Mouse (Mus musculus) frontal cortex, adult 2 months (tissue): Measurements from ENCODE around the gene Itln1. TPM values are rescaled to one million over a fixed set of nuclear protein-coding genes. Genes with fewer than 3 reads are reported as not detected.
A peak's percentile ranks its signal among the peaks of the same experiment; 100 is the strongest.
"Not testable (repeated sequence)": the region's sequence is repeated elsewhere in the genome, so short reads cannot be mapped to it uniquely, and the experiment has no call there.

ENCODE experiments used
- DNase-seq, 2 experiments: peaks; one replicate each; pipeline ENCODE4 v3.0.0; 2022; ENCODE audit warnings: low spot score in 1 of 2; ENCODE audit errors: extremely low spot score in 1 of 2
- polyA plus RNA-seq: library from polyadenylated mRNA; depleted of rRNA; stranded (reverse); fragments of >200 nt; gene quantifications from 2 replicates; pipeline ENCODE4 v1.2.3, GENCODE M21; 2012

Gene Itln1
- polyA plus RNA-seq, 1 experiment = not detected

DNA sequence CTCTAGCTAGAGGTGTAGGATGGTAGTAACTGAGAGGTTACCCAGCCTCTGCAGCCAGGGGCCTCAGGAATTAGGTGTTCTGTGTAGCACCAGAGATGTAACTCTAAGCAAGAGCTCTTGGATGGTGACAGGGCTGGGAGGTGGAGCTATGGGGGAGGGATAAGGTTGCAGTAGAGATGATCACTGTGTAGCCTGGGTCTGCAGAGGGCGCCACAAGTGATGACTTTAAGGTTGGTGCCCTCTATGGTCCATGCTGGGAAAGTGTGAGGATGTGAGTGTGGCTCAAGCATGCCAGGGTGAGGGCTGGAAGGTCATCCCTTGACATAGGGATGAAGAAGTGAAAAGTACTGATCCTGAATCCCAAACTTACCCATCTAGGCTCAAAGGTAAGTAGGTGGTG, 20.1 kb downstream of the Itln1 start:
- DNase-seq = no peak

DNA sequence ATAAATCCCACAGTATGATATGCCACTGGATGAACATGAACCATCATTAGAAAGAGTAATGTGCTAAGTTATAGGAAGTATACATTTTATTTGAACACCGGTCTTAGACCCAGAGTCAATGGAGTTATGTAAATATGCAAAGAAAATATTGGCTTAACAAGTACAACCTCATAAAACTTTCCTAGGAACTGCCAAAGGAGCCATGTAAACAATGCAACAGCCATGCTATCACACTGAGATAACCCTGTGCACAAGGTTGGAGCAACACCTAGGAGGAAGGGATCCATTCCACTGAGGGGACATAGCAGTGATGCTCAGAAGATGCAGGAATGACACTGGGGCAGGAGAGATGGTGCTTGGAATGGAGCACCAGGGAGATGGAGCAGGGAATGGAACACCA, 21.3 kb downstream of the Itln1 start:
- no peak for DNase-seq

DNA sequence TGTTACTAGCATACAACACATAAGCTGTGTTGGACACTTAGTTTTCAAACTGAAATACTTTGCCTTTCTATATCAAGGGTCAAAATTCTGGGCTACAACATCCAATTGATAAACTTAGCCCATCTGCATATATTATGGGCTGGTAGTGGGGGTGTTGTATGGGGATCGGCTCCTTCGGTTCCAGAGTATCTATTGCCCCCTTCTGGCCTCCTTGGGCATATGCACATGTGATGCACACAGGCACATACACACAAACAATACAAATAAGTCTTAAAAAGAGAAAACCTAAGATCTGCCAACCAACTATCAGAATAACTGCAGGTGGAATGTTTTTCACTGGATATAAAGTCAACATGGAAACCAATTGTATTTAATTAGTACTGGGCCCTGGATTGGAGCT, 21.9 kb downstream of the Itln1 start:
- DNase-seq = no peak

DNA sequence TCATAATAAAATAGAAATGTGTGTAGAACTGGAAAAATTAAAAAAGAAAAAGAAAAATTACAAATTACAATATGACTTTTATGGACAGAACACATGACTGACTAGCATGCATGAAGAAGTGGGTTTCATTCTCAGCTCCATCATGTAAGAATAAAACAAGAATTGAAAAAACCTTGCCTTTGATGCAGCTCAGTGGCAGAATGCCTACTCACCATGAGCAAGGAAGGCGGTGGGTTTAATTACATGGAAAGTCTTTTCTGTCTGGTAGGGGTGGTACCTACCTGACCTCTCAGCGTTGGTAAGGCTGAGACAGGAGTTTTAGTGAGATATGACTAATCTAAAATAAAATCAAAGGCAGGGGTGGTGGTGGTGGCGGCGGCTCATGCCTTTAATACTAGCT, 30.5 kb downstream of the Itln1 start:
- DNase-seq = no peak

DNA sequence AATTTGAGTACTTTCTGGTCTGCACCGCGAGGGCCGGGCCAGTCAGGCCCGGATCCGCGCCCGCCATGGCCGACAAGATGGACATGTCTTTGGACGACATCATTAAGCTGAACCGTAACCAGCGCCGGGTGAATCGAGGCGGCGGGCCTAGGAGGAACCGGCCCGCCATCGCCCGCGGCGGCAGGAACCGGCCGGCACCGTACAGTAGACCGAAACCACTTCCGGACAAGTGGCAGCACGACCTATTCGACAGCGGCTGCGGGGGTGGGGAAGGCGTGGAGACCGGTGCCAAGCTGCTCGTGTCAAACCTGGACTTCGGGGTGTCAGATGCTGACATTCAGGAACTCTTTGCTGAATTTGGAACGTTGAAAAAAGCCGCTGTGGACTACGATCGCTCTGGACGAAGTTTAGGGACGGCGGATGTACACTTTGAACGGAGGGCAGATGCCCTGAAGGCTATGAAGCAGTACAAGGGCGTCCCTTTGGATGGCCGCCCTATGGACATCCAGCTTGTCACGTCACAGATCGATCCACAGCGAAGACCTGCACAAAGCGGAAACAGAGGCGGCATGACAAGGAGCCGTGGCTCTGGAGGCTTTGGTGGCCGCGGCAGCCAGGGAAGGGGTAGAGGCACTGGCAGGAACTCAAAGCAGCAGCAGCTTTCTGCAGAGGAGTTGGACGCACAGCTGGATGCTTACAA, 31.4 kb downstream of the Itln1 start:
- peak; percentile 11 to 50 for DNase-seq

DNA sequence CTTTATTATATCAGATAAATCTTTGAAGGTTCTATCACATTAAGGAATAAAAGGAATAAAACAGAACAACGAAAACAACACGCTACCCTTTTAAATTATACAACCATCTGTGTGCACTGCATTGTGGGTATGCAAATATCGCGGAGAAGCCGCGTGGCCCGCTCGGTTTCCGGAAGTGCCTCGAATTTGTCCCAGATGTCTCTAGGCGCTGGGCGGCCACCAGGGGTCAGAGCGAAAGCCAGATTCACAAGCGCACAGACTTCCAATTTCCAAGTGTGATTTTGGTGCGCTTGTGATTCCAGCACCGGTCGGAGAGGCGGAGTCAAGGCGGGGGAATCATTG, 31.9 kb downstream of the Itln1 start, which contains the start of gene Alyref2:
Gene Alyref2, plus strand, starts transcription at position 229 of the 342 bp plus-strand sequence.
- peak; percentile 88 to 95 for DNase-seq

DNA sequence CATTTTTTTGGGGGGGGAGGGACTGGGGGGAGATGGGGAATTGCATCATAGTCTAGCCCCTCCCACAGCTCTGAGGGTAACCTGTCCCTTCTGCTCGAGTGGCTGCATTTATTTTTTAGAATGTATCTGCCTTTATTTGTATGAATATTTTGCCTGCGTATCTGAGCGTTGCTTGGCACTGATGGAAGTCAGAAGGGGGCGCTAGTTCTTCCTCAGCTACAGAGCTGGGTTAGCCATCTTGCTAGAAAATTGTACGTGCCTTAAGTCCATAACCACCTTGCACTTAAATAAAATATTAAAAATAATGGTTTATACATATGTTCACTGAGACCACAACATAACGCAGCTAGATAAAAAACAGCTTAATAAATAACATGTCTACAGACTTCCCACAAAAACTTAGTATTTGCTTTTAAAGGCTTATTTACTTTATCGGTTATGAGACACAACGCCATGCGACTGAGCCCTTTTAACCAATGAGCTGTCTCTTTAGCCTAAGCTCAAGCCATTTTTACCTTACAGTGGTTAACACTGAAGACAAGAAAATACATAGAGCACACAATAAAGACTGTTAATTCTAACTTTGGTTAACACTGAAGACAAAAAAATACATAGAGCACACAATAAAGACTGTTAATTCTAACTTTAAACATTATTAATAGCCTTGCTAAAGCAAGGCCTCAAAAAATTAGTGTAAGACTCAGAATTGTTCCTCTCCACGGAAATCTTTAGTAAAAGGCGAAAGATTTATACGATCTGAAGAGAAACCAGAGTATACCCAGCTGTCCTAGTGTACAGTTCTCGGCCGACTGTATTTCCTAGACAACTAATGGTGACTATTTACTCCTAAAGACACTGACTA, 32.5 kb downstream of the Itln1 start:
- DNase-seq = peak in 1 of 2 experiments; percentile 48

DNA sequence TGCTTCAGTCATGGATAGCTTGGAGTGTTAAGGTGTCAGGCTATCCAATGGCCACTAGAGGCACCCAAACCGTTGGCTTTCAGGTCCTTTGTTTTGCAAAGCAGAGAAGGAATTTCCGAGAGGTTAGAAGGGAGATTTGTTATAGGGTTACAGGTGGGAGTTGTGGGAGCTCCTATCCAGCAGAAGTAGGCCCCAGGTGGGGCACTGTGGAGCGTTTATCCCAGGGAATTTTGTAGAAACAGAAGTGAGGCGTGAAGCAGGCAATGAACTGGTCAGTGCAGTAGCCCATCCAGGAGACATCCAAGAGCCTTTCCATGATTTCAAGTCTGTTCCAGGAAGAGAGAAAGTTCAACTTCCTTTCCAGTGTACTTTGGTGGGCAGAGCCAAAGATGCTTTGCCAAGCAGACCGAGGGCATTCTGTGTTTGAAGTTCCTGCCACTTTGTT, 33.4 kb downstream of the Itln1 start:
- peak in 1 of 2 experiments; percentile 44 for DNase-seq

DNA sequence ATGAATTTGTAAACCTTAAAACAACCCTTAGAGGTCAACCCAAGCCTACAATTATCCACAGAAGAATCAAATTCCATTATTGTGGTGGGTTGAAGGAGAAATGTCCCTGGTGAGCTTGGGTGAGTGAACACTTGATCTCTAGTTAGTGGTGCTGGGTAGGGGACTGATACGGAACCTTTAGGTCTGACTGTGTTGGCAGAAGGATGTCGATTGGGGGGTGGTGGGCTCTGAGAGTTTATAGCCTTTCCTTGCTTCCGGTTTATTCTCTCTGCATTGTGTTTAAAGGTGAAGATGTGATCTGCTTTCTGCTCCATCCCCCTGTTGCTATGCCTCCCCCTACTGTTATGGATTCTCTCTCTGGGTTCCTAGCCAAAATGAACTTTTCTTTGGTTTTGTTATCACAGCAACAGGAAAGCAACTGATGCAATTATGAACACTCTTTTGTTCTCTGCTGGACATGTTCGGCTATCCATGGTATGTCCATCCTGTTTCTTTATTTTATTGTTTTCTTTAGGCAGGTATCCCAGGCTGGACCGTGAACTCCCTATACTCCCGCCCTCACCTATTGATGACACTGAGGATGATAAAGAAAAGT, 34.0 kb downstream of the Itln1 start:
- no peak for DNase-seq

DNA sequence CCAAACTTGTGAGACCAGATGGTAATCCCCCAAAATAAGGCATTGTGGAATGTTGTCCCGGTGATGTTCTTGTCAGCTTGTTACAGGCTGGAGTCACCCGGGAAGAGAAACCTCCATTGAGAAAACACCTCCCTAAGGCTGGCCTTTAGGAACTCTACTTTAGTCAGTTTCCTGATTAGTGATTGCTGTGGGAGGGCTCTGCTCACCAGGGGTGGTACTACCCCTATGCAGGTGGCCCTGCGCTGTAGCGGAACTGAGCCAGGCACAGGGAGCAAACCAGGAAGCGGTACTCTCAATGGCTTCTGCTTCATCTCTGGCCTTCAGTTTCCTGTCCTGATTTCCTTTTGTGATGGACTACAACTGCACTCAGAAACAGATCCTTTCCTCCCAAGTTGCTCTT, 35.2 kb downstream of the Itln1 start:
- no peak for DNase-seq

DNA sequence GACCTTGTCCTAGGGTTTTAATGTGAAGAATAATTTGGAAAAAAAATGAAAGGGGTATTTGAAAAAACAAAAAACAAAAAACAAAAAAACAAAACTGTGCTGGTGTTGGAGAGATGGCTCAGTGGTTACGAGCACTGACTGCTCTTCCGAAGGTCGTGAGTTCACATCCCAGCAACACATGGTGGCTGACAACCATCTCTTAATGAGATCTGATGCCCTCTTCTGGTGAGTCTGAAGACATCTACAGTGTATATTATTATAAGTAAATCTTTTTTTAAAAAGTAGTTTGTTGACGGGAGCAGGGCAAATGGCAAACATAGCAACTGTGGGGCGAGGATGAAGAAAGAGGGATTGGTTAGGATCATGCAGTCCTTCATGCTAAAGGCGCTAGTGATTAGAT, 39.7 kb downstream of the Itln1 start:
- no peak for DNase-seq

DNA sequence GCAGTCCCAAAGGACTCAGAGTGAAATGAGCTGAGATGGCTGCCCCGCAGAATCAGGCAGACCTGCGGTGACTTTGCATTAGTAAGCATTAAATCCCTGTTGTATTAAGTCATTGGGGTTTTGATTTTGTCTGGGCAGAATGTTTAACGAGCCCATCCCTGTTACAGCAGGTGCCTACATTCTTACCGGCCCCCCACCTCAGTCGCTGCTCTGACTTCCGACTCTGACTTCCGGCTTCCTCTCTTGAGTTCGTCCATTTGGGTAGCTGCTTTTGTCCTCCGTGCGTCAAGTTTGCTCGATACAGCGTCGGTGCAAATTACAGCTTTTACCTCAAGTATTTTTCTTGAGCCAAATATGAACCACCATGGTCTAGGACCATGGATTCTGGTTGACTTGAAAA, 40.9 kb downstream of the Itln1 start:
- no peak for DNase-seq

DNA sequence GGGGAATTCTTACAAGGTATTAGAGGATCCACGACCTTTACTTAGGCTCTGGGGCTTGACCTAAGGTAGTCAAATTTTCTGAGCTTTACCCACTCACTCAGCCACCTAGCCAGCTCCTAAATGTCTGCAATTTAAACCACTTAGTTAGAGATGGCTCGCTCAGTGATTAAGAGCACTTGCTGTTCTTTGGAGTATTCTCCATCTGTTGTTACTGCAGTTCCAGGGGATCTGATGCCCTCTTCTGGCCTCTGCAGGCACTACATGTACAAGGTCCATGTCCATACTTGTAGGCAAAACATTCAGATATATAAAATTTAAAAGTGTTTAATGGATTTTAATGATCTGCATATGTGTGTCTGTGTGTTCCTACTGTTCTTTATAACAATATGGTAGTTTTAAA, 56.1 kb downstream of the Itln1 start:
- DNase-seq = peak; percentile 31 to 86

DNA sequence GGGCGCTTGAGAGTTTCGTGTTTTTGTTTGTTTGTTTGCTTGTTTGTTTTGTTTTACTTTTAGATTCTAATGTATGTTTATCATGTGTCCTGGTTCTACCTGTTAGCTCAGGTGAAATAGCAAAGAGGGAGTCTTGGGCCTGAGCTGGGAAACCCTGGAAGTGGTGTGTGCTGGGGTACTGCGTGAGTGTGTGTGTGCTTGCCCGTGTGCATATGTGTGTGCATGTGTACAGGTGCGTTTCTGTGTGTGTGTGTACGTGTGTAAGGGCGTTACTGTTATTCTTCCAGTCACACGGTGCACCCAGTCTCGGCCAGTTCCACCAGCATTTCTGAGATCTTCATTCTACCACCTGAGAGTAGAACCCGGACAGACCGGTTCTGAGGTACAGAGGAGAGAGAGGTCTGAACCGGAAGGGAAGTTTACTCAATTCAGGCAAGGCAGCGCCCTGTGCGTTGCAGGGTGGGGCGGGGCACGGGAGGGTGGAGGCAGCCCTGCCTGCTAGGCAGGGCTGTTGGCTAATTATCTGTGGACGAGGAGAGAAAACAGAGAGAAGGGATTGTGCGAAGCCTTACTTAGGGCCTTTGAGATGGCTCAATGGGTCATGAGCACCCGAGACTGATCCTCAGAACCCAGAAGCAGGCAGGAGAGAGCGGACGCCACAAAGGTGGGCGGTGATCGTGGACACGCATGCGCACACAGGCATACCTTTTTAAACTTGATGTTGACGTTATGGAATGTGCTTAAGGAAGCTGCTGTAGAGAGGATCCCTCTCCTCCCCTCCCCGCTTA, 57.1 kb downstream of the Itln1 start:
- peak in 1 of 2 experiments; percentile 12 for DNase-seq

DNA sequence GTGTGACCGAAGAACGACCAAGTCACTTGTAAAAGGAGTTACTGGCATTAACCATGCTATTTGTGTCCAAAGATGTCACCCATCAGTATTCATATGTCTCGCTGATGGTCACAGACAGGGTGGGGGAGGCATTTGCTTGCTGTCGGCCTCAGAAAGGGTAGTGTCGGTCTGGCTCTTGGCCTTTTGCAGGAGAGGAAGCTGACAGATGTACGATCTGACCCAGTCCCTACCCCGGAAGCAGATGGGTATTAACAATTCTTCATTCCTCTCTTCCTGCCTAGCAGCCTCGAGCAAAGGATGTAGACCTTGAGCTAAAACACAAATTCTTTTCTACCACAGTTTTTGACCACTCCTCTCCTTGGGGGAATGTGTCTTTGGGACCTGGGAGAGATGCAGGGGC, 58.0 kb downstream of the Itln1 start:
- DNase-seq = no peak

DNA sequence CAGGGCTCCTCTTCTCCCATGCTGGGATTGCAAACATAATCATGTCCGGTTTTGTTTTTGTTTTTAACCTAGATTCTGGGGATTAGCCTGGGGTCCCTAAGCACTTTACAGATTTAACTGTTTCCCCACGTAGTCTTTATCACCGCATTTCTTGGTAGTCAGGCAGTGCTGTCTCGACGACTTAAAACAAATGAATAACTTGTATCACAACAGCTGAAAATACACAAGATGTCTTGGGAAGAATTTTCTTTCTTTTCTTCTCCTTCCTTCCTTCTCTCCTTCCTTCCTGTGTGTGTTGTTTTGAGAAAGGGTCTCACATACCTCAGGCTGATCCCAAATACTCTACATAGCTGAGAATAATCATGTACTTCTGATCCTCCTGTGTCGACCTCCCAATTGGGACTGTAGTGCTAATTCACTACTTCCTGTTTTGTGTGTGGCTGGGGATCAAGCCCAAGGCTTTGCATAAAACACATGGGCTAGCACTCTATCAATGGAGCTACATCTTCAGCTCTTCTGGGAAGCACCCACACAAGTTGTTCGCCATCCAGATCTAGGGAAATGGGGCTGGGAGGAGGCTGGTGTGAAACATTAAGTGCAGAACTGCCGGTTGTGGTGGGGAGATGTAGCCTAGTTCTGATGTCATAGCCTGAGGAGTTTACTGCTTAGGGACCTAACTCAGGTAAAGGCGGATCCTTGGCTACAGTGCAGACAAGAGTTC, 61.0 kb downstream of the Itln1 start:
- DNase-seq = no peak

DNA sequence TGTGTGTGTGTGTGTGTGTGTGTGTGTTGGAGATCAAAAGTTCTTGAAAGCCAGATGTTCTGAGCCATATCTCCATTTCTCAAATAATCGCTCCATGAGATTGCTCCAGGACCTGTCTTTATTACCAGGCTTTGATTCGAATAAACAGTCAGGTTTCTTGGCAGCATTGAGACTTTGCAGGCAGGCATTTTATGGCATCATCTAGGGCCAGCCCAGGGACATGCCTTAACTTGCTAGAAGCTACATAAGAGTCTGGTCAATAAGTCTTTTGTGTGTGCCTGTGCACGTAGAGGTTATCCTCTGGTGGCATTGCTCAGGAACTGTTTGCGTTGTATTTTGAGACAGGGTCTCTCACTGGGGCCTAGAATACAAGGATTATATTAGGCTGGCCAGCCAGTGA, 61.6 kb downstream of the Itln1 start:
- no peak for DNase-seq

DNA sequence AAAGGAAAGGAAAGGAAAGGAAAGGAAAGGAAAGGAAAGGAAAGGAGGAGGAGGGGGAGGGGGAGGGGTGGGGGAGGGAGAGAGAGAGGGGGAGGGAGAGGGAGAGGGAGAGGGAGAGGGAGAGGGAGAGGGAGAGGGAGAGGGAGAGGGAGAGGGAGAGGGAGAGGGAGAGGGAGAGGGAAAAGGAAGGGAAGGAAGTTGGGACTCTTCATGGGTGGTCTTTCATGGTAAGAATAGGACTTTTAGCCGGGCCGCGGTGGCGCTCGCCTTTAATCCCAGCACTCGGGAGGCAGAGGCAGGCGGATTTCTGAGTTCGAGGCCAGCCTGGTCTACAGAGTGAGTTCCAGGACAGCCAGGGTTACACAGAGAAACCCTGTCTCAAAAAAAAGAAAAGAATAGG, 63.2 kb downstream of the Itln1 start:
- not testable (repeated sequence) for DNase-seq

DNA sequence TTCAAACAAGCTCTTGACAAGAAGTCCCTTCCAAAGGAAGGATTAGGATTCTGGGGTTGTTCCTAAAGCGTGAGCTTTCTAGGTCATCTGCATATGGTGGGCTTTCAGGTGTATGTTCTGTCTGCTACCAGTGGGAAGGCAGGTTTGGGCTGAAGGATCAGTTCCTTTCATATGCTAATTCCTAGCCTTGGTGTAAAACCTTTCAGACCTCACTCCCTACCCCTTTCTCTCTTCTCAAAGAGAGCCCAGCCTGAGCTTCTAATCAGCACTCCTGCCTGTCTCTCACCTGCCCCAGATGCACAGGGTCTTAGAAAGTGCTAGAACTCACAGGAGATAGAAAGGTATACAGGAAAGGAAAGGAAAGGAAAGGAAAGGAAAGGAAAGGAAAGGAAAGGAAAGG, 63.6 kb downstream of the Itln1 start:
- no peak for DNase-seq

DNA sequence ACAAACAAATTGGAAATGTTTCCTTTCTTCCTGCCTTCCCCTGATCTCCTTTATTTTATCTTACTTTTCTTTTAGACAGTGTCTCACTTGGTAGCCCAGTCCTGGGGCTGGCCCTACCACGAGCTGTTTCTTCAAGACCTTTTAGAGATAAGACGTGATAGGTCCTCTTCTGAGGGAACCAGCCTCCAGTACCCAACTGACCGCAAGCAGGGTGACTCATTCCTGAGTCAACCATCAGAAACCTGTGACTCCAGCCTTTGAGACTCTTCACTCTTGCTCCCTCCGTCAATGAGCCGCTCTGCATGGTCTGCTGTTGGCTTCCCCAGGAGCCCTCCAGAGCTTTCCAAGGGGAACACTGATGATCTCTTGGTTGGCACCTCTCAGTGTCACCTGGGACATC, 64.2 kb downstream of the Itln1 start:
- no peak for DNase-seq
